In the genomic region with DNA sequence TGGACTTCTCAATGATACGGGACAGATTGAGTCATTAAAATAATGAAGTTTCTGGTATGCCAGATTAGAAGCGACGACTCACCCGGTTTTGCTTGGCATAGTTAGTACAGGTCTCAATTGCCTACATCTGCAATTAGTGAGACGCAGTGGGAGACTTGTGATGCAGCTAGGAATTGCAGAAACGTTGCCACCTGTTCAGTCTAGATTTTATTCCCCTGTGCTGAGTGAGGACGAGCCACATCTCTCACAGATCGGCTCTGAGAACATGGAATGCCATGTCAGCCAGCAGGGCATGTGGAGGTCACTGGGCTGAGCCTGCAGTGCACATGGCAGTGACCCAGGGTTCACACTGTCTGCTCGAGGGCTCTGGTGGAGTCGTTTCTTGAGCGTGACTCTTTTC, we compare ENCODE assay signal across 26 mouse cellular contexts.
"Had no signal": no experiment of that assay in that cellular context is flagged by ENCODE, and none has a peak within 500 bp of the region (broad histone marks: within the 10 kb centered on the region; RNA-seq: fewer than 3 reads in every experiment).

No protein-coding gene starts in this region.

- DNase-seq: gastrocnemius, adult 2 months; gastrocnemius, postnatal 10 days; gastrocnemius, postnatal 25 days; heart, adult 2 months; heart, postnatal 10 days; heart, postnatal 4 days; kidney, adult 18-20 months; kidney, adult 8-10 months; kidney, postnatal 10 days; kidney, postnatal 25 days; kidney, postnatal 4 days; layer of hippocampus, adult 9-11 months; layer of hippocampus, postnatal 36 days; left cerebral cortex, postnatal 4 days had no signal

- H3K36me3 ChIP-seq: heart, embryonic 10.5 days; heart, embryonic 12.5 days; hindbrain, embryonic 10.5 days; intestine, embryonic 15.5 days; limb, embryonic 13.5 days; limb, embryonic 15.5 days; liver, embryonic 12.5 days had no signal

- H3K27ac ChIP-seq: gastrocnemius, adult 2 months; heart, adult 2 months; heart, embryonic 10.5 days; hindbrain, embryonic 10.5 days; hindbrain, embryonic 14.5 days; intestine, embryonic 15.5 days; layer of hippocampus, adult 2 months; limb, embryonic 13.5 days; limb, embryonic 15.5 days; liver, embryonic 12.5 days; liver, embryonic 14.5 days had no signal

- H3K9me3 ChIP-seq: heart, embryonic 10.5 days; heart, embryonic 12.5 days; hindbrain, embryonic 10.5 days; intestine, embryonic 15.5 days; limb, embryonic 13.5 days; limb, embryonic 15.5 days; liver, embryonic 12.5 days had no signal

- H3K4me3 ChIP-seq: gastrocnemius, adult 2 months; heart, adult 2 months; heart, embryonic 10.5 days; heart, embryonic 12.5 days; hindbrain, embryonic 10.5 days; intestine, embryonic 15.5 days; layer of hippocampus, adult 2 months; limb, embryonic 13.5 days; limb, embryonic 15.5 days; liver, embryonic 12.5 days had no signal

- ATAC-seq: inflammation-experienced regulatory T-cells, adult 6 months; intestine, embryonic 15.5 days; intestine, postnatal 0 days; liver, embryonic 12.5 days had no signal

- H3K27me3 ChIP-seq: heart, embryonic 12.5 days; intestine, embryonic 15.5 days; limb, embryonic 15.5 days; liver, embryonic 12.5 days had no signal

- H3K9ac ChIP-seq: heart, embryonic 12.5 days; hindbrain, embryonic 14.5 days; intestine, embryonic 15.5 days; limb, embryonic 13.5 days; limb, embryonic 15.5 days; liver, embryonic 12.5 days; liver, embryonic 14.5 days had no signal

- H3K4me2 ChIP-seq: heart, embryonic 12.5 days; hindbrain, embryonic 14.5 days; intestine, embryonic 15.5 days; limb, embryonic 13.5 days; limb, embryonic 15.5 days; liver, embryonic 12.5 days had no signal
